ENCODE assay signal across 15 mouse cellular contexts in genomic region chr19:23819882-23820281, GRCm38 (mm10).
"Had no signal": no experiment of that assay in that cellular context is flagged by ENCODE, and none has a peak within 500 bp of the region (broad histone marks: within the 10 kb centered on the region; RNA-seq: fewer than 3 reads in every experiment).

No protein-coding gene starts in this region.

- H3K36me3 ChIP-seq: limb, embryonic 12.5 days; liver, embryonic 15.5 days had no signal

- H3K9ac ChIP-seq: limb, embryonic 12.5 days; liver, embryonic 15.5 days had no signal

- DNase-seq: kidney, adult 11 months; kidney, adult 9 months; kidney, postnatal 36 days; layer of hippocampus, adult 9-11 months; layer of hippocampus, postnatal 36 days; lung, adult 2 months; lung, postnatal 36 days; right cerebral cortex, adult 18-20 months; right cerebral cortex, postnatal 25 days had no signal

- H3K4me1 ChIP-seq: limb, embryonic 12.5 days; liver, embryonic 15.5 days had no signal

- H3K9me3 ChIP-seq: limb, embryonic 12.5 days; liver, embryonic 15.5 days had no signal

- H3K4me3 ChIP-seq: limb, embryonic 12.5 days; liver, embryonic 15.5 days had no signal

- H3K27ac ChIP-seq: kidney, postnatal 0 days; limb, embryonic 12.5 days; liver, embryonic 15.5 days; stomach, postnatal 0 days had no signal

- H3K27me3 ChIP-seq: limb, embryonic 12.5 days; liver, embryonic 15.5 days had no signal

- H3K4me2 ChIP-seq: limb, embryonic 12.5 days; liver, embryonic 11.5 days; liver, embryonic 15.5 days had no signal

- ATAC-seq: lung, postnatal 0 days had no signal
